Mouse (Mus musculus) kidney, postnatal 0 days (tissue): ENCODE measurements around the gene Rsph6a. TPM values are rescaled to one million over a fixed set of nuclear protein-coding genes. Genes with fewer than 3 reads are reported as not detected.

Experiments
- ATAC-seq: fragments of 200-750 bp; cut with Nextera tagmentation; replicated peaks from 2 replicates; pipeline ENCODE4 v1.8.0; 2017; ENCODE audit warnings: low read depth, moderate number of reproducible peaks, moderate TSS enrichment, moderate library complexity; ENCODE audit not compliant: low FRiP score
- DNase-seq: peaks from one replicate; pipeline ENCODE4 v3.0.0-alpha.2; 2016; ENCODE audit warnings: low spot score
- H3K27ac ChIP-seq: fragments of 300-500 bp; sonication (generic); 2 replicates; pipeline ENCODE4 v1.5.1; 2014; ENCODE audit warnings: mild to moderate bottlenecking
- H3K27me3 ChIP-seq: fragments of 300-500 bp; sonication (generic); 2 replicates; pipeline ENCODE4 v1.6.1; 2014; ENCODE audit warnings: low read length, mixed read lengths; ENCODE audit not compliant: insufficient read depth
- H3K36me3 ChIP-seq: fragments of 300-500 bp; sonication (generic); 2 replicates; pipeline ENCODE4 v1.6.1; 2014; ENCODE audit warnings: low read length, mixed read lengths; ENCODE audit not compliant: insufficient read depth
- H3K4me1 ChIP-seq: fragments of 300-500 bp; sonication (generic); replicated peaks from 2 replicates; pipeline ENCODE4 v1.6.1; 2014; ENCODE audit warnings: antibody characterized with exemption, low read length, mixed read lengths; ENCODE audit not compliant: insufficient read depth
- H3K4me2 ChIP-seq: fragments of 300-500 bp; sonication (generic); 2 replicates; pipeline ENCODE4 v1.6.1; 2014; ENCODE audit warnings: mild to moderate bottlenecking, low read length, moderate library complexity, mixed read lengths
- H3K4me3 ChIP-seq: fragments of 300-500 bp; sonication (generic); replicated peaks from 2 replicates; pipeline ENCODE4 v1.5.1; 2014; ENCODE audit warnings: low read depth, low read length
- H3K9ac ChIP-seq: fragments of 300-500 bp; sonication (generic); 2 replicates; pipeline ENCODE4 v1.6.1; 2014; ENCODE audit warnings: low read depth, low read length
- H3K9me3 ChIP-seq: fragments of 300-500 bp; sonication (generic); replicated peaks from 2 replicates; pipeline ENCODE4 v1.6.1; 2016; ENCODE audit warnings: low read length, inconsistent platforms, mixed read lengths
- CTCF ChIP-seq: IDR thresholded peaks from 2 replicates; pipeline ENCODE4 v1.5.1; 2016; ENCODE audit warnings: antibody characterized with exemption, low read depth, mild to moderate bottlenecking, moderate library complexity
- WGBS: fragments of 180-500 bp; shearing (Covaris S2); extraction: QIAGEN DNeasy Blood & Tissue Kit; methylation state at CpG from one replicate; pipeline ENCODE4 v1.1.7; 2014; 5-methylcytosine and 5-hydroxymethylcytosine counted together
- microRNA-seq: library from miRNA; unstranded; fragments of <30 nt; microRNA quantifications from one replicate; pipeline ENCODE4, GENCODE M21; 2016
- polyA plus RNA-seq: library from polyadenylated mRNA; unstranded; fragments of >200 nt; fragmentation: Nextera tagmentation; extraction: Ambion mirVana; gene quantifications from 2 replicates; pipeline ENCODE4 v1.2.1, GENCODE M21; 2015

Rsph6a gene
- polyA plus RNA-seq, 1 experiment from 2014 or later = not detected

DNA sequence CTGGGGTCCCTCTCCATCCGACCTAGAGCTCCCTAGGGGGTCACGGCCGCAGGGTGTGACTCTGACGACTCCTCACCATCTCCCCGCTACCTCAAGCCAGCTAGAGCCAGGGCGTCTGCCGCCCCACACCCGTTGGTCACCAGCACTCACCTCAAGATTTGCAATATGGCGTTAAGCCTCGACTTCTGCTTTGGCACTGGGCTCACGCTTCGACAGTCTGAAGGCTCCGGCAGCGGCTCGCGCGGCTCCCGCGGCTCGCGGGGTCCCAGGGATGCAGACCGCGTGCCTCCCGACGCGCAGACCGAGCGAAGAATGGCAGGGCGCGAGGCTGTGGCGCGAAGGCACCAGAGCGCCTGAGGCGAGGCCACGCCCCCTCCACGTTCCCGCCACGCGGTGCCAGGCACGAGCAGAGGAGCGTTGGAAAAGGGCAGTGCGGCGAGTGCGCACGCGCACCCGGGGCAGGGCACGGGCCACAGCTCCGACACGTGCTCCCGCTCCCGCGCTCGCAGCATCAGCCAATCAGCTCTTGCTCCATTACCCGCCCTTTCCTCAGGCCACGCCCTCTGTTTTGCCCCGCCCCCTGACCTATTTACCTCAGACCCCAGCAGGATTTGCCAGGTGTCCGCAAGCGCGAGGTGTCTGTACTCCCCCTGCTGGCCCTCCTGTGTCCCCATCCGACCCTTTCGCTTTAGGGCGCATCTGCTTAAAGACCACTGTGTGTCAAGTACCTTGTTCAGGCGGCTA is 63.7 kb downstream of the Rsph6a start, which contains the start of gene Gm4969:
TSS of gene Gm4969 (minus strand) at position 341 of the 744 bp plus-strand sequence.
- H3K4me3 ChIP-seq = no peak within 1 kb of the TSS
- ATAC-seq = peak; percentile 68
- peak; percentile 59 for DNase-seq
- 21% methylated on average over 64 of the region's 64 CpGs for WGBS
- no peaks in the 10 kb centered on the region for H3K9me3 ChIP-seq
- peak within 1 kb of the TSS; percentile 15; the same call in 1 of the 2 replicates for H3K9ac ChIP-seq
- H3K4me1 ChIP-seq = peaks cover 10% of the 10 kb centered on the region; the same call in 1 of the 2 replicates
- peak; percentile 56 for TF ChIP-seq CTCF
- H3K27ac ChIP-seq = no peak within 1 kb of the TSS
- H3K36me3 ChIP-seq = no peaks in the 10 kb centered on the region
- H3K4me2 ChIP-seq = peak within 1 kb of the TSS; percentile 44
- no peaks in the 10 kb centered on the region for H3K27me3 ChIP-seq

DNA sequence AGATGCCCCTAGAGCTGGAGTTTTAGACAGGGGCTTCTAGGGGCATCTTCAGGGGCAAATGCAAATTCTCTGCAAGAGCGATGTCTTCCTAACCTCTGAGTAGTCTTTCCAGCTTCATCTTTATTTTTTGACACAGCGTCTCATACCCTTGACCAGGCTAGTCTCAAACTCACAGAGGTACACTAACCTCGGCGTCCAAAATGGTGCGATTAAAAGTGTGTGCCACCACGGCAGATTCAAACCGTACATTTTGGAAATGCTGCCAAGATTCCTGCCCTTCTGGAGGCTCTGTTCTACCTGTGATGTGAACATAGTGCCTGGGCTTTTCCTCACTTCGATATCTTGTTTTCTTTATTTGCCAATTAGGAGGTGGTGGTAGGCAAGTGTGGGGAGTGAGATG is 64.6 kb downstream of the Rsph6a start:
- H3K36me3 ChIP-seq = no peaks in the 10 kb centered on the region
- no peak for ATAC-seq
- TF ChIP-seq CTCF = no peak
- no peak overlapping the region for H3K9ac ChIP-seq
- no peaks in the 10 kb centered on the region for H3K27me3 ChIP-seq
- H3K4me3 ChIP-seq = no peak overlapping the region
- WGBS = 96% methylated on average over 8 of the region's 8 CpGs
- no peaks in the 10 kb centered on the region for H3K9me3 ChIP-seq
- no peak overlapping the region for H3K4me2 ChIP-seq
- peaks cover 10% of the 10 kb centered on the region; the same call in 1 of the 2 replicates for H3K4me1 ChIP-seq
- DNase-seq = no peak
- H3K27ac ChIP-seq = no peak overlapping the region

DNA sequence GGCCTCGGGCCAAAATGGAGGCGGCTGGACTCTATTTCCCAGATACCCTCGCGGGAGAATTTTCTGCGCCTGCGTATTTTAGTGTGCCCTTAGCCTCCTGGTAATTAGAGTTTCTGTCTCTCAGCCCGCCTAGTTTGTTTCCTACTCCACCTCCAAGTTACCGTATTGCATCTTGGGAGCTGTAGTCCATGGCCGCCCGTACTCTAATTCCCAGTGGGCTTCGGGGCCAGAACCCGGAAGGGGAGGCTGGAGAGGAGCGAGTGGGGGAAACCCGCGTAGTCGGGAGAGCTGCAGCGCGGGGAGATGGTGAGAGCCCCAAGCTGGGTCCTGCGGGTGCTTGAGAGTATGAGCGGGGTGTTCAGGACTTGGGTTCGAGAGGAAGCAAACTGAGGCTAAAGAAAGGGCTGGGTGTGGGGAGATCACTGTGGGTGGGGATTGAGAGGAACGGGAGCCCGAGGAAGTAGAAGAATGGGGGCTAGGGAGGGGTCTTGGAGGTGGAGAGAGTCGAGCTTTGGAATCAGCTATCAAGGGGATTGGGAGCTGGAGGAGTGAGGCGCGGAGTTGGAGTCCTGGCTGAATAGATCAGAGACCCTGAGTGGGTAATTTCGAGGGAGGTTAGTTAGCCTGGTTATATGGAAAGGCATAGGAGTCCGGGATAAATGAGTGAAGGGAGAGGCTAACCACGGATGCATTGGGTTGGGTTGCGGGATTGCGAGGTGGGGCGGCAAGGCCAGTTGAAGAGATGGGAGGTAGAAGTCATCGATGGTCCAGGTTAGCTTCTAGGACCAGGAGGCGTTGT is 65.3 kb downstream of the Rsph6a start, which contains the start of gene Fbxo46:
TSS of gene Fbxo46 (plus strand) at position 229 of the 799 bp plus-strand sequence.
- 2% methylated on average over 34 of the region's 34 CpGs for WGBS
- no peak for TF ChIP-seq CTCF
- ATAC-seq = peak; percentile 93
- peak; percentile 100 for DNase-seq
- peak within 1 kb of the TSS; percentile 84 for H3K4me2 ChIP-seq
- H3K36me3 ChIP-seq = no peaks in the 10 kb centered on the region
- peak within 1 kb of the TSS; percentile 77 for H3K9ac ChIP-seq
- H3K27ac ChIP-seq = peak within 1 kb of the TSS; percentile 51; the same call in 1 of the 2 replicates
- H3K4me3 ChIP-seq = peak within 1 kb of the TSS; percentile 74
- no peaks in the 10 kb centered on the region for H3K9me3 ChIP-seq
- peaks cover 10% of the 10 kb centered on the region; the same call in 1 of the 2 replicates for H3K4me1 ChIP-seq
- no peaks in the 10 kb centered on the region for H3K27me3 ChIP-seq

DNA sequence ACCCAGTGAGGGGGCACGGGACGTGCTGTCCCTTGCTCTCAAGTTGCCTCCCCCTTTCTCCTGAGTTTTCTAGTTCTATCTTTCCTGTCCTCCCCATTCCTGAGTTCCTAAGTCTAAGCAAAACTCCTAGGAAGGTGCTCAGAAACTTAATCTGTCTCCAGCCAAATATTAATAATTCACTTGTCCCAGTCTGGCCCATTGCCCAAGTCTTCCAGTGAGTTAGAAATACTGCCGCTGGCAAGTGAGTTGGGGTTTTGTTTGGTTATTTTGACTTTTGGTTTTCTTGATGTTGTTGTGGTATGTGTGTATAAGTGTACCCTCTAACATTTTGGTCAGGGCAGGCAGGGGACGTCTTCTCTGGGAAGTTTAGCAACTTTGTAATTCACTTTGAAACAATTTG is 67.2 kb downstream of the Rsph6a start:
- peaks cover 10% of the 10 kb centered on the region; the same call in 1 of the 2 replicates for H3K4me1 ChIP-seq

More for the DNA sequence above, 67.2 kb downstream of the Rsph6a start:
- DNase-seq (no peak), ATAC-seq (no peak)
- Histone ChIP-seq H3K9me3 (no peaks in the 10 kb centered on the region), H3K27ac (no peak overlapping the region), H3K36me3 (no peaks in the 10 kb centered on the region), H3K4me3 (no peak overlapping the region), H3K4me2 (no peak overlapping the region), H3K27me3 (no peaks in the 10 kb centered on the region), H3K9ac (no peak overlapping the region)
- TF ChIP-seq CTCF = no peak
- 86% methylated on average over 4 of the region's 4 CpGs for WGBS

Small RNA genes within 50 kb of the gene (microRNA-seq; reads per million reads assigned to microRNA genes)
- not detected for gene Mir3100

Other genes starting within 250 kb of the Rsph6a start
- 0.13 TPM in 1 of 2 replicates, not detected in the other for gene Psg17, start 233.1 kb upstream of the Rsph6a start, polyA plus RNA-seq
- 2.0 and 2.5 TPM in 2 replicates for gene Mill2, start 214.7 kb upstream of the Rsph6a start, polyA plus RNA-seq
- 2.6 and 3.2 TPM in 2 replicates for gene Pglyrp1, start 183.4 kb upstream of the Rsph6a start, polyA plus RNA-seq
- 22.4 and 26.3 TPM in 2 replicates for gene Ccdc61, start 144.3 kb upstream of the Rsph6a start, polyA plus RNA-seq
- gene Nova2, start 128.8 kb upstream of the Rsph6a start, polyA plus RNA-seq = 0.55 and 0.58 TPM in 2 replicates
- 0.09 TPM in 1 of 2 replicates, not detected in the other for gene Nanos2, start 67.3 kb upstream of the Rsph6a start, polyA plus RNA-seq
- gene Mypop, start 63.4 kb upstream of the Rsph6a start, polyA plus RNA-seq = 3.3 and 3.6 TPM in 2 replicates
- gene Irf2bp1, start 50.6 kb upstream of the Rsph6a start, polyA plus RNA-seq = 15.2 and 17.3 TPM in 2 replicates
- gene Foxa3, start 31.2 kb upstream of the Rsph6a start, polyA plus RNA-seq = 0.53 and 0.57 TPM in 2 replicates
- gene Sympk, start 30.3 kb upstream of the Rsph6a start, polyA plus RNA-seq = 16.6 and 17.6 TPM in 2 replicates
- gene Dmwd, start 21.5 kb downstream of the Rsph6a start, polyA plus RNA-seq = 12.2 and 16.9 TPM in 2 replicates
- 9.4 and 11.6 TPM in 2 replicates for gene Dmpk, start 29.2 kb downstream of the Rsph6a start, polyA plus RNA-seq
- gene Six5, start 39.9 kb downstream of the Rsph6a start, polyA plus RNA-seq = 7.6 and 7.9 TPM in 2 replicates
- gene Gm4969, start 63.7 kb downstream of the Rsph6a start, polyA plus RNA-seq = 2.0 TPM in 2 replicates
- 12.1 and 13.0 TPM in 2 replicates for gene Fbxo46, start 65.2 kb downstream of the Rsph6a start, polyA plus RNA-seq
- gene Qpctl, start 94.6 kb downstream of the Rsph6a start, polyA plus RNA-seq = 13.3 and 15.4 TPM in 2 replicates
- gene Snrpd2, start 95.0 kb downstream of the Rsph6a start, polyA plus RNA-seq = 119 and 127 TPM in 2 replicates
- 0.08 and 0.09 TPM in 2 replicates for gene Gipr, start 111.4 kb downstream of the Rsph6a start, polyA plus RNA-seq
- 10.6 and 13.1 TPM in 2 replicates for gene Eml2, start 121.7 kb downstream of the Rsph6a start, polyA plus RNA-seq
- gene Gpr4, start 157.8 kb downstream of the Rsph6a start, polyA plus RNA-seq = 5.1 and 5.2 TPM in 2 replicates
- gene Opa3, start 173.6 kb downstream of the Rsph6a start, polyA plus RNA-seq = 30.4 and 30.5 TPM in 2 replicates
- gene Vasp, start 217.1 kb downstream of the Rsph6a start, polyA plus RNA-seq = 89.4 and 94.4 TPM in 2 replicates
- gene Ppm1n, start 225.4 kb downstream of the Rsph6a start, polyA plus RNA-seq = 0.18 TPM in 1 of 2 replicates, not detected in the other
- gene Rtn2, start 227.9 kb downstream of the Rsph6a start, polyA plus RNA-seq = 7.3 and 7.4 TPM in 2 replicates